Mouse (Mus musculus) retina, postnatal 7 days (tissue): ENCODE measurements around the gene Flvcr2.
"Not testable (repeated sequence)": the region's sequence is repeated elsewhere in the genome, so short reads cannot be mapped to it uniquely, and the experiment has no call there.

ENCODE experiments used
- DNase-seq: peaks from one replicate; pipeline ENCODE4 v3.0.0-alpha.2; 2012; ENCODE audit warnings: low read depth, low spot score

The Flvcr2 gene

DNA sequence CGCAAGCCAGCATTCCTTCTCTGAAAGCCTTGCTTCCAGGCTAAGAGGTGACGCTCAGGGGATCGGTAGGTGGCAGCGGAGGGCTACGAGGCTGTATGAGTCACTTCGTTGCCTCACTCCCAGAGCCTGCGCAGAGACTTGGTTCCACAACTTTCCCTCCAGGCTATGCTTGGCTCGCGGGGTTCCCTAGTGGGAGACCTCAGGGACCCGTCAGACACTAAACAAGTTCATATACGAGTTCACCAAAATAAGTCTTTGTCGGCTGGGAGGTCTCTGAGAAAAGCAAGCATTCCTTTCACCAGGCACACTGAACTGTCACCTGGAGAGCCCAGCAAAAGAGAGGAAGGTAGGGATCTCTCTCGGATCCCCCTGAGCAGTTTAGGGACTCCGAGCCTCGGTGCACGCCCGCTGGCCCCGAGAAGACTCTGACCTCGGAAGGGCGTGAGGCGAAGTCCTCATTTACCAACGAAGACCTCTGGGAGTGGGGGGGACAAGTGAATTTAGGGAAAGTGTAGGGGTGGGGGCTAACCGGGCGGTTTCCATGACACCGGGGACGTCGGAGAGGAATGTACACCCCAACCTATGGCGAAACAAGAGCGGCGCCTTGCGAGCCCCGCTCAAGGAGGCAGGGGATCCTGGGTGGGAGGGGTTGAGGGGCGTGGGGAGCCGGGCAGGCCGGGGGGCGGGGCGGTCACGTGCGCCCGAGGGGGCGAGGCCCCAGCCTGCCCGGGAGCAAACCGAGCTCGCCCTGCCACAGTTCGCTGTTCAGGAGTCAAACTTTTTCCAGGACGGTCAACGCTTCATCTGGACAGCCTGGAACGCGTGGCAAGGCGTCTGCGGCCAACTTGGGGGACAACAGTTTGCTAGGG lies at the start of gene Flvcr2:
TSS of gene Flvcr2 (plus strand) at position 713 of the 869 bp plus-strand sequence.
- DNase-seq = peak; percentile 37

DNA sequence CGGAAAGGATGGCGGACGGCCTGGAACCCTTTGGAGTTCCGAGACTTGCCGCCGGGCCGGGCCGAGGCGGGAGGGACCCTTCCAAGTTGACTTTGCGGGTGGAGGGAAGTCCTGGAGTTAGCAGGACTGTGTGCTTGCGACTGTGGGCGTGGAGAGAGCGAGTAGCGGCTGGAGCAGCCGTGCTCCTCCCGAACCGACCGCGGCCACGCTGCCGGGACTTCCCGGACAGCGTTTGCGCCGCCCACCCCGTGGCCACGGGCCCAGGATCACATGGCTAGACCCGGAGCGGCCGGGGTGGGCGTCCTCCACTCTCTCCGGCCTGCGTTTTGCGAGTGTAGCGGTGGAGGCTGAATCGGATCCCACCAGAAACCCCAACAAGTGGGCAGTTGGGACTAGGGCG lies 48.2 kb upstream of the Flvcr2 start:
- not testable (repeated sequence) for DNase-seq

- no peak for DNase-seq
These were observed 46.0 kb upstream of the Flvcr2 start for GRCm38 (mm10) chr12:85700191-85700841.

GRCm38 (mm10) chr12:85700842-85701223 lies 45.5 kb upstream of the Flvcr2 start:
- DNase-seq = no peak

GRCm38 (mm10) chr12:85702166-85703055 lies 43.9 kb upstream of the Flvcr2 start:
- DNase-seq = no peak

DNA sequence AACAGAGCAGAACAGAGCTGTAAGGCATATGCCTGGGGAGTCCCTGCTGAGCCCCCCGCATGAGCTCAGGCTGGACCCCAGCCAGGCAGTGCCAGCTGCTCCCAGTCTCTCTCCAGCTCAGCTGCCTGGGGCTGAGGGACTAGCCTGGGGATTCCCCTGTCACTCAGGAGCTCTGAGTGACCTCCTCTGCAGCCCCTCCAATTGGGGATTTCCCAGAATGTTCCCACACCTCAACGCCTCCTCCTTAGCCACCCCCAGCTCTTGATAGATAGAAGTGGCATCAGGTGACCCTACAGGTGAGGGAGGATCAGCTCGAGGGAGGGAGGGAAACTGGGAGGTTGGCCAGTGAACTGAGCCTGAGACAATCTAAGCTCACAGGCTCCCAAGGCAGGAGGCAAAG lies 42.8 kb upstream of the Flvcr2 start:
- DNase-seq = no peak

DNA sequence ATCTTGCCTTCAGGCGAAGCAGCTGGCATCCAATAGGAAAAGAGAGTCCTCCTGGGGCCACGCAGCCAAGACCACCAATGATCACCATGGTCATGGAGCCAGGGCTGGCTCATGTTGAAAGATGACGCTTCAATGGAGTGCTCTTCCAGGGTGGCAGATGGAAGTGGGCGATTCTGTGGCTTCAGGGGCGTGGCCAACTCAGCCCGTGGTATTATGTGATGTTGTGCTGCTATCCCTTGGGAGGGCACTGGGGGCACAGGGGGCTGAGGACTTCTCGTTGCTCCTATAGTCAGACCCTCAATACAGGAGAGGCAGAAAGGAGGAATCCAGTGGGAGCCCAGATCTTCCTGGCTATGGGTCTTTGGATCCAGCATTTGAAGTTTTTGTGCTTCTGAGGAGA lies 41.8 kb upstream of the Flvcr2 start:
- no peak for DNase-seq

DNA sequence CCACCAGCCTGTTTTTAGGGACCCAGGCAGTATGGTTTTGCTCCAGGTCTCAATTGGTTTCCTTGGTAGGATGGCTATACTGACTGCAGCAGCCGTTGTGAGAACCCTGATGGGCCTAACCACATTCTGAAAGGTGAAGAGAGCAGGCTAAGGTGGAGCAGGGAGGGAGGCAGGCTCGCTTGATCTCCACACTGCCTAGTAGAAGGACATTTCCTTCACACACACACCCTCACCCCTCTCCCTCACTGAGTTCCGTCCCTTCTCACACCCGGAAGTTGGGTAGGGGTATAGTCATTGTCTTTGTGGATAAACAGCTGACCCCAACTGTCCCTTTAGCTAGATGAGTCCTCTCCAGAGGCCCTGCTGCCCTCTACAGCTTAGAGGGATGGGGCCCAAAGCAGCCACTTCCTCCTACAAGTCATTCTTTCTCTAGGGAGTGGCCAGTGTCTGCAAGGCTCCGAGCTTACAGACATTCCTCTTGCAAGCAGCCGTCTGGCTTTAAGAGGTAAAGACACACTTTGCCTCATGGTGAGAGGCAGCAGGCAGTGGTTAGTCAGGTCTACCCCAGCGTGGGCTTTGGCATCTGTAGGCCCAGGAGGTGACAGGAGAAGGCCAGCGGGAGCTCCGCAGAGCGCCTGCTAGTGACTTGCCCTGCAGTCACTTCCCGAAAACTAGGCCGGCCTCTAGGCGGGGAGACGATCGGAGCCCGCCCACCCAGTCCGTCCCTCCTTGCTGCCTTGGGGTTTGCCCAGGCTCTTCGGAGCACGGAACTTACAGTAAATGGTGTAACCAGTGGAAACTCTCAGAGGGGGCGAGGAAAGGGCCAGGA lies 41.1 kb upstream of the Flvcr2 start:
- DNase-seq = no peak

GRCm38 (mm10) chr12:85705831-85706530 lies 40.4 kb upstream of the Flvcr2 start:
- DNase-seq = no peak

DNA sequence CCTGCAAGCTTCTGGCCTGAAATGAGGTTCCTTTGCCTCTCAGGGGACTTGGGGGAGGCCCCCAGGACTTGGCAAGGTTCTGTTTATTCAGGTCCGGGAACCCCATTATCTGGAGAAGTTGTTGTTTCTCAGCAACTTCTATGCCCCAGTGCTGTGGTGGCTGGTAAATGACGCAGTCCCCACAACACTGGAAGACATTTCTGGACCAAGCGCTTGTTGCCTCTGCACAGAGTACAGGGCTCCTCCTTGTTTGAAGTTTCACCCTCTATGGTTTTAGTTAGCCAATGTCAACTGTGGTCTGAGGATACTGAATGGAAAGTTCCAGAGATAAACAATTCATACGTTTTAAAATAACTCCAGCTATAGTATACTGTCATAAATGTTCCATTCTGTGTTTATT lies 39.4 kb upstream of the Flvcr2 start:
- DNase-seq = no peak

DNA sequence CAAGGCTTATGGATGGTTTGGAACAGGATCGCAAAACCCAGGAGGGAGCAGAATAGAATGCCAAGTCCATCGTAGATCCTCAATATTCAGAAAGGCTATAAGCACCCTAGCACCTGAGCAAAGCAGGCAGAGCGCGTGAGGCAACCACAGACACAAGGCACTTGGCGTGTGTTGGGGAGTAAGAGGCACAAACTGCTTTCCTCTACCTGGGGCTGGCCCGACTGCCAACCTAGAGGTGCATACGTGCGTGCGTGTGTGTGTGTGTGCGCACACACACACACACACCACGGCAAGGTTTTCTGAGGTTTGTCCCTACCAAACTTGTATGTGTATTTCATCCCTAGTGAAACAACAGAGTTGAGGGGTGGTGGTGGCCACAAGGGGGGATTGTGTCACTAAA lies 38.9 kb upstream of the Flvcr2 start:
- DNase-seq = no peak

GRCm38 (mm10) chr12:85708556-85708955 lies 37.8 kb upstream of the Flvcr2 start:
- no peak for DNase-seq

- DNase-seq = no peak
These were observed 35.6 kb upstream of the Flvcr2 start for GRCm38 (mm10) chr12:85710695-85711094.

DNA sequence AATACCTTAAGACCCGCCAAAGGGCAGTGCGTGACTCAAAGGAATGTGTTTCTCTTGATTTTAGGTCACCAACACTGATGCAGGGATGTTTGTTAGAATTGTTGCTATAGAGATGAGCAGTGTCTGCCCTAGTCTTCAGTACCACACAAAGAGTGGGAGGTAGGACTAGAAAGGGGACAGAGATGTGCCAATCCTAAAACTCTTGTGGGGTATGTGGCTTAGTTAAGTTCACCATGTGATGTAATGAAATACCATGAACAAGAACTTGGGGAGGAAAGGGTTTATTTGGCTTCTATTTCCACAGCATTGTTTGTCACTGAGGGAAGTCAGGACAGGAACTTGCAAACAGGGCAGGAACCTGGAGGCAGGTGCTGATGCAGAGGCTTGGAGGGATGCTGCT lies 33.8 kb upstream of the Flvcr2 start:
- DNase-seq = no peak

DNA sequence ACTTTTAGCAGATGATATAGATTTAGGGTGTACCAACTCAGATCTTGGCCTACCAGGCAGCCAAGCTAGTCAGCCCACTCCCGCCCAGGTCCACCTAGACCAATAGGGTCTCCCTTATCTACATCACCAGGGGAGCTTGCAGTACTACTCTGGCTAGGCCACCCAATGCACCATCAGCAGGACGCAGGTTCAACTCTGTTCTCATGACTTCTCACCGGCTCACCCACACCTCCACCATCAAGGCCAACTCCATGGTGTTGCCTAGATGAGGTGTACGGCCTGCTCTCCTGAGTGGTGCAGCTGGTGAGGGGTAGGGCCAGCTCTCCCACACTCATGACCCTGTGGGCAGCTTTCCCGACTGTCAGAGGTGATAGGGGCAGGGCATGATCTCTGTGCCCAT lies 32.2 kb upstream of the Flvcr2 start:
- DNase-seq = no peak

- DNase-seq = no peak
These were observed 21.0 kb upstream of the Flvcr2 start for GRCm38 (mm10) chr12:85725306-85725705.

DNA sequence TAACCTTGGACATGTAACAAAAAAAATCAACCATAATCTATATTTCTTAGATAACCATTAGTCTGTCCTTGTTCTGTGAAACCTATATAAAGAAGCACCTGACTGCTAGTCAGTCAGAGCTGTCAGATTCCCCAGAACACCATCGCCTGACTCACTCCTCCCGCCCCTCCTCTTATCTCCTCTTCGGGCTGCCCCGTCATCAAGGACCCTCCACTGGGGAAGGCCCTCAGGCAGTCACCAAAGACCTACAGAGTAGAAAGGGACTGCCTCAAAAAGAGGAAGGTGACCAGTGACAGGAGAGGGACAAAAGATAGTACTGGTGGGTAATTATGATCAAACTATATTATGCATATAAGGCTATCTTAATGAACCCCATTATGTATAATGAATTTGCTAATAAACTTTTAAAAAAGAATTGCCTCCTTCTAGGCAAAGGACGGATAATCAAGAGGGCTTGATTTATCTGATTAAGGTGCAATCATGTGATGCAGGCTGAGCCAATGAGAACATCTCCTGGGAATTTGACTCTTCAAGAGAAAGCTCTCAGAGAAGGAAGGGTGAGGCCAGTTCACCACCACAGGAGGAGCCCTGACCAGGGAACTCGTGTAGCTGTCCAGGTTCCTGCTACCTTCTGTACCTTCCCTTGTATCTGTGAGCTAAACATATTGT lies 19.5 kb upstream of the Flvcr2 start:
- DNase-seq = no peak

DNA sequence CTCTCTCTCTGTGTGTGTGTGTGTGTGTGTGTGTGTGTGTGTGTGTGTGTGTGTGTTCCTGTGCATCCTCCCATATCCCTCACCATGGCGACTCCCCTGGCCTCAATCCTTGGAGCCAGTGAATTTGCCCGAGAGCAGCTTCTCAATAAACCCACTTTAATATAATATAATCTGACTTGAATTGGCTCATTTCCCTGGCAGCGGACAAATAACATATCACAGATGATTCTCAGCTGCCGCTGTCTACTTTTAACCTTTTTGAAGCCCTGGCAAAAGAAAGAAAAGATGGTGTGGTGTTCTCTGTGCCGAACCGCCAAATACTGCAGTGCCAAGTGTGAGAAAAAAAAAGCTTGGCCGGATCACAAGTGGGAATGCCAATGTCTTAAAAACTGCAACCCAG lies 18.2 kb upstream of the Flvcr2 start:
- DNase-seq = no peak

- DNase-seq = peak; percentile 29
These were observed 17.1 kb upstream of the Flvcr2 start for GRCm38 (mm10) chr12:85729022-85729944.
